Mouse (Mus musculus): ENCODE measurements at regions not wholly inside any gene's neighbourhood (a gene's known extent, or its start where the extent isn't known, plus 50 kb on each side); places are given as distances from the start of the nearest gene placed in this dataset.

DNA sequence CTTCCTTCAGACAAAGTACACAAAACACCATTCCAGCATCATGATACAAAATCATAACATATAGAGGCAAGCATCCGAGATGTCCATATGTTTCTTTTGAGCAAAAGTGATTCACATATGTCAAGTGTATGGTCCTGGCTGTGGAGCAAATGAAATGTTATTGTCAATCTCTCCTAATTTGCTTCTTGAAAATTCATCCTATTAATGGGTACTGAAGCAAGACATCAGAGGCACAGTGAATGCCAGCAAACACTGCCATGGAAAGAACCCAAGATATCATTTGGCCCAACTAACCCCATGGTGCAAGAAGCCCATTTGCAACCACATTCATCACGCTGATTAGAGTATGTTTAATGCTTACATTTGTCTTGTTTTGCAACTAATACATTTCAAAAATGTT lies 361.1 kb downstream of the Galc start:
- Histone ChIP-seq H3K27ac (no peak overlapping the region), H3K36me3 (no peaks in the 10 kb centered on the region), H3K4me1 (no peaks in the 10 kb centered on the region), H3K9ac (no peak overlapping the region), H3K4me2 (no peak overlapping the region), H3K4me3 (replicated peaks) (no peak overlapping the region), H3K9me3 (no peaks in the 10 kb centered on the region), H3K27me3 (replicated peaks) (no peaks in the 10 kb centered on the region)
- WGBS, result 79% methylated on average over 2 of the region's 2 CpGs
- no peak for ATAC-seq (ENCODE audit: insufficient read depth, low FRiP score, low read depth)

- Histone ChIP-seq H3K27ac (no peak overlapping the region), H3K9me3 (no peaks in the 10 kb centered on the region), H3K4me2 (no peak overlapping the region), H3K4me3 (replicated peaks) (no peak overlapping the region), H3K36me3 (no peaks in the 10 kb centered on the region), H3K4me1 (no peaks in the 10 kb centered on the region), H3K9ac (no peak overlapping the region), H3K27me3 (replicated peaks) (no peaks in the 10 kb centered on the region)
- no peak for ATAC-seq (ENCODE audit: insufficient read depth, low FRiP score, low read depth)
- 77% methylated on average over 2 of the region's 2 CpGs for WGBS
Measured at GRCm38 (mm10) chr12:97895981-97896380, 363.3 kb downstream of the Galc start.

DNA sequence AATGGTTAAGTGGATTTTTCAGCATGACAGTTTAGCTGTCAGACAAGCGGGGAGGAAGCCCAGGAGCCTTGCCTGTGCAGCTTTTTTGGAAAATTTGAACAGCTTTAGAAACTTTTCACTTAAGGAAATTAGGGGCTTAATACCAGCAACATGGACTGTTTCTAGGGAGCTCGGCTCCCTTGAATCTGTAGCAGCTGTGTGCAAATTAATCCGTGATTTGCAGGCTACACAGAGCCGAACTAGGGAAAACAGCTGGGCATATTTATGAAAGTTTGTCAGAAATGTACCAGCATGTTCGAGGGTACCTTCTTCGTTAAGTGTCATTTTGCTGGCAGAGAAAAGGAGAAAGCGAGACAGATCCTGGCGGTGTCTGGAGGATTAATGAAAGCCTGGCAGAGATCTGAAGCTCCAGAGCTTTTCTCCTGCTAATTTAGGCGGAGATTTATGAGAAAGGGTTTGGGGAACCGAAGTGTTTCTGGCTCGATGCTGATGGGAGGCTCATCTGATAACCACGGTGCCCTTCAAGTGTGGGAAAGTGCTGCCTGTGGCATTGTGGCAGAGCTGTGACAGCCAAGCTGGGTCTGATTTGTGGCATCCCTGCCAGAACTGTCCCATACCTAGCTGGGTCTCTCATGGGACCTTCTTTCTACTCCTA lies 370.3 kb downstream of the Galc start:
- ATAC-seq (ENCODE audit: insufficient read depth, low FRiP score, low read depth), result no peak

GRCm38 (mm10) chr12:97888291-97888800 lies 370.9 kb downstream of the Galc start:
- H3K27ac ChIP-seq, result no peak overlapping the region
- ATAC-seq (ENCODE audit: insufficient read depth, low FRiP score, low read depth), result no peak
- H3K9ac ChIP-seq, result no peak overlapping the region
- H3K27me3 ChIP-seq (replicated peaks), result no peaks in the 10 kb centered on the region
- H3K4me1 ChIP-seq, result no peaks in the 10 kb centered on the region
- no peaks in the 10 kb centered on the region for H3K9me3 ChIP-seq
- 15% methylated on average over 6 of the region's 6 CpGs for WGBS
- H3K4me3 ChIP-seq (replicated peaks), result no peak overlapping the region
- H3K36me3 ChIP-seq, result no peaks in the 10 kb centered on the region
- H3K4me2 ChIP-seq, result peak overlapping the region; percentile 34; the same call in 1 of the 2 replicates

More for the DNA sequence above, 370.3 kb downstream of the Galc start:
- H3K27ac ChIP-seq, result no peak overlapping the region; the same call in 1 of the 2 replicates
- no peak overlapping the region for H3K4me3 ChIP-seq (replicated peaks)
- H3K9me3 ChIP-seq, result no peaks in the 10 kb centered on the region
- H3K27me3 ChIP-seq (replicated peaks), result no peaks in the 10 kb centered on the region
- WGBS, result 19% methylated on average over 12 of the region's 12 CpGs
- no peaks in the 10 kb centered on the region for H3K4me1 ChIP-seq
- no peaks in the 10 kb centered on the region for H3K36me3 ChIP-seq
- no peak overlapping the region for H3K9ac ChIP-seq
- peak overlapping the region; percentile 34; the same call in 1 of the 2 replicates for H3K4me2 ChIP-seq

DNA sequence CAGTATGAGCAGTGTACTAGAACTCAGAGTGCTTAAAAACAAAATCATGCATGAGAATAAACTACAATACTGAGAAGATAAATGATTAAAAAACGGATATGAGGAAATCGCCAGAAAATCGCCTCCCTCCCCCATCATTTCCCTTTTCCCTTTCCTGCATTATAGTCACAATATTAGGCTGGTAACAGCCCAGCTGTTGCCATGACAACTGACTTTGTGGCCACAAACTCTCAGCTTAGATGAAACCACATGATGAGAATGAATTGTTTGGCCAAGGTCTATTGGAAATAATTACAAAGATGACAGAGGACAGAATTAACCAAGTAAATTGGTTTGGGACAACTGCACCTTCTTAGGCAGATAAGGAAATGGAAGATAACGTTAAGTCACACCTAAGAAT lies 376.8 kb downstream of the Galc start:
- Histone ChIP-seq H3K4me3 (replicated peaks) (no peak overlapping the region), H3K4me1 (no peaks in the 10 kb centered on the region), H3K27ac (no peak overlapping the region), H3K9me3 (no peaks in the 10 kb centered on the region), H3K27me3 (replicated peaks) (no peaks in the 10 kb centered on the region), H3K36me3 (no peaks in the 10 kb centered on the region), H3K9ac (no peak overlapping the region), H3K4me2 (no peak overlapping the region)
- WGBS, result 71% methylated on average over 4 of the region's 4 CpGs
- no peak for ATAC-seq (ENCODE audit: insufficient read depth, low FRiP score, low read depth)

DNA sequence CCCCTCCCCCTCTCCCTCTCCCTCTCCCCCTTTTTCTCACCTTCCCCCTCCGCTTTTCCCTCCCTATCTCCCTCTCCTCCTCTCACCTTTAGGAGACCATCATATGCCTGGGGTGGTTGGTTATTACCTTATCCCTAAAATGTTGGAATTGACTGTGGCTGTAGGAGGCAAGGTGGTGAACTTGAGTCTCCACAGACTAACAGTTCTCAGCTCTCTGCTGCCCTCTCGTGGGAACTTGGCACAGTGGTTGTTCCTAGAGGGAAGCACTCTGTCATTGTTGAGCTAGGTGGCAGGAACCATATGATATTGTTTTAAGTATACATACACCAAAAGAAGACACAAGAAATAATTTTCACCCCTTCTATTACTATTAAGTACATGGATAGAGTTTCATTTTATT lies 386.9 kb downstream of the Galc start:
- Histone ChIP-seq H3K27ac (no peak overlapping the region), H3K4me2 (no peak overlapping the region), H3K9ac (no peak overlapping the region), H3K4me1 (no peaks in the 10 kb centered on the region), H3K36me3 (no peaks in the 10 kb centered on the region), H3K4me3 (replicated peaks) (no peak overlapping the region), H3K27me3 (replicated peaks) (no peaks in the 10 kb centered on the region), H3K9me3 (no peaks in the 10 kb centered on the region)
- 14% methylated on average over 2 of the region's 2 CpGs for WGBS
- ATAC-seq (ENCODE audit: insufficient read depth, low FRiP score, low read depth), result no peak

DNA sequence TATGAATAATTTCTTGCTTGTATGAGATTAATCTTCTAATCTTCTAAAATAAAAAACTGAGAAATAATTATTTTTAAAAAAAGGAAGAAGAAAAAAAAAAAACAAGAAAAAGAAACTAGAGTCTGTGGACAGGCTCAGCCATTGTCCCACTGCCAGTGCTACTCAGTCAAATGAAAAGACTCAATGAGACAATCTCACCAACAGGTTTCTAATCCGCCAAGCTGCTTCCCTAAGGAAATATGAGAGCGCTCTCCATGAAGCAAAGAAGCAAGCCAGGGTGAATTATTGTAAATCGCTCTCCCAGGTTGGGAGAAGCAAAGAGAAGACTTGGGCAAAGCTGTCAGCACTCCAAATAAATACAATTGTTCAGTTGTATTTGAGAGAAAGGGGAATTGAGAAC lies 396.3 kb downstream of the Galc start:
- Histone ChIP-seq H3K4me3 (replicated peaks) (no peak overlapping the region), H3K36me3 (no peaks in the 10 kb centered on the region), H3K27ac (no peak overlapping the region), H3K4me1 (no peaks in the 10 kb centered on the region), H3K9me3 (no peaks in the 10 kb centered on the region), H3K4me2 (no peak overlapping the region), H3K9ac (no peak overlapping the region), H3K27me3 (replicated peaks) (no peaks in the 10 kb centered on the region)
- no peak for ATAC-seq (ENCODE audit: insufficient read depth, low FRiP score, low read depth)
- WGBS, result 90% methylated on average over 3 of the region's 3 CpGs

DNA sequence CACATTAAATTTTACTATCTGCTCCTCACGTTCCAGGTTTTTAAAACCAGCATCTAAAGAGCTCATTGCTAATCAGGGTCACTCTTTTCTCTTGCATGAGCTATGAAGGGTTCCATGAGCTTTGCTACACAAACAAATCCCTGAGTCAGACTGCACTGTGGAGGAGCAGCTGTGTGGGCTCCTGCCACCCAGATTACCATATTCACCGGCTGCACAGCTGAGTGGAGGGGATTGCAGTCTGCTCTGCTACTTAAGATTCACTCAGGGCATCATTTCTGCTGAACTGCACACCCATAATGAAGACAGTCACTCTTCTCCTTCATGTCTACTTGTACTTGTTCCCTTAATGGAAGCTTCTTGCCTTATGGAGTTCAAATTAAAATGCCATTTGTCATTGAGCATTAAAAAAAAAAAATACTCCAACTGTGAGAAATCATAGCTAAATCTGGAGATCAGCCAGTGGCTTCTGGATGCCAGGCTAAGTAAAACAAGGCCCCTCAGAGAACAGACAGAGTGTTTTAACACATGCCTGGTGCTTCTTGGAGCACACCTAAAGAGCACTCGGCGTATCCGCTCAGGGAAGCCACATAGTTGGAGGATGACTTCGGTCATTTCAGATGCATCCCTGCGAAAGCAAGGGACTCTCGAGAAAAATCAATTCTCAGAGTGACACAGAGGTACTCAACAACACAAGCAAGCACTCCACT lies 422.9 kb downstream of the Galc start:
- H3K36me3 ChIP-seq, result no peaks in the 10 kb centered on the region
- H3K4me1 ChIP-seq, result no peaks in the 10 kb centered on the region
- no peak for ATAC-seq (ENCODE audit: insufficient read depth, low FRiP score, low read depth)
- H3K9ac ChIP-seq, result no peak overlapping the region
- no peaks in the 10 kb centered on the region for H3K27me3 ChIP-seq (replicated peaks)
- H3K4me3 ChIP-seq (replicated peaks), result no peak overlapping the region
- H3K9me3 ChIP-seq, result no peaks in the 10 kb centered on the region
- no peak overlapping the region for H3K27ac ChIP-seq
- 70% methylated on average over 8 of the region's 8 CpGs for WGBS
- H3K4me2 ChIP-seq, result no peak overlapping the region

- no peaks in the 10 kb centered on the region for H3K27me3 ChIP-seq (replicated peaks)
- 56% methylated on average over 16 of the region's 16 CpGs for WGBS
- H3K4me3 ChIP-seq (replicated peaks), result no peak overlapping the region
- H3K36me3 ChIP-seq, result no peaks in the 10 kb centered on the region
- no peak for ATAC-seq (ENCODE audit: insufficient read depth, low FRiP score, low read depth)
- no peaks in the 10 kb centered on the region for H3K4me1 ChIP-seq
- H3K9ac ChIP-seq, result no peak overlapping the region
- no peak overlapping the region for H3K4me2 ChIP-seq
- H3K9me3 ChIP-seq, result no peaks in the 10 kb centered on the region
- H3K27ac ChIP-seq, result no peak overlapping the region
Measured at GRCm38 (mm10) chr12:97793364-97794120, 465.7 kb downstream of the Galc start.

GRCm38 (mm10) chr12:97783476-97783875 lies 475.8 kb downstream of the Galc start:
- Histone ChIP-seq H3K27me3 (replicated peaks) (no peaks in the 10 kb centered on the region), H3K9ac (no peak overlapping the region), H3K4me3 (replicated peaks) (no peak overlapping the region), H3K27ac (no peak overlapping the region), H3K4me2 (no peak overlapping the region), H3K36me3 (no peaks in the 10 kb centered on the region), H3K9me3 (no peaks in the 10 kb centered on the region), H3K4me1 (no peaks in the 10 kb centered on the region)
- ATAC-seq (ENCODE audit: insufficient read depth, low FRiP score, low read depth), result no peak
- 88% methylated on average over 3 of the region's 3 CpGs for WGBS

- H3K36me3 ChIP-seq, result no peaks in the 10 kb centered on the region
- no peaks in the 10 kb centered on the region for H3K9me3 ChIP-seq
- H3K27me3 ChIP-seq (replicated peaks), result no peaks in the 10 kb centered on the region
- no peak overlapping the region for H3K4me3 ChIP-seq (replicated peaks)
- H3K27ac ChIP-seq, result no peak overlapping the region
- ATAC-seq (ENCODE audit: insufficient read depth, low FRiP score, low read depth), result no peak
- no peak overlapping the region for H3K9ac ChIP-seq
- H3K4me1 ChIP-seq, result no peaks in the 10 kb centered on the region
- WGBS, result 79% methylated on average over 3 of the region's 3 CpGs
- no peak overlapping the region for H3K4me2 ChIP-seq
Measured at GRCm38 (mm10) chr12:97759116-97759515, 500.1 kb downstream of the Galc start.

- no peak overlapping the region for H3K4me3 ChIP-seq (replicated peaks)
- H3K27me3 ChIP-seq (replicated peaks), result no peaks in the 10 kb centered on the region
- no peak for ATAC-seq (ENCODE audit: insufficient read depth, low FRiP score, low read depth)
- H3K36me3 ChIP-seq, result no peaks in the 10 kb centered on the region
- H3K9me3 ChIP-seq, result no peaks in the 10 kb centered on the region
- no peak overlapping the region for H3K27ac ChIP-seq
- no peak overlapping the region for H3K9ac ChIP-seq
- no peaks in the 10 kb centered on the region for H3K4me1 ChIP-seq
- WGBS, result 49% methylated on average over 2 of the region's 2 CpGs
- no peak overlapping the region for H3K4me2 ChIP-seq
Measured at GRCm38 (mm10) chr12:97758624-97759023, 500.6 kb downstream of the Galc start.
